Mouse (Mus musculus): ENCODE data around the gene Lce1j. TPM values are rescaled to one million over a fixed set of nuclear protein-coding genes. Genes with fewer than 3 reads are reported as not detected.
"Not testable (repeated sequence)": the region's sequence is repeated elsewhere in the genome, so short reads cannot be mapped to it uniquely, and the experiment has no call there.

The Lce1j gene
- not detected for total RNA-seq (2021)

DNA sequence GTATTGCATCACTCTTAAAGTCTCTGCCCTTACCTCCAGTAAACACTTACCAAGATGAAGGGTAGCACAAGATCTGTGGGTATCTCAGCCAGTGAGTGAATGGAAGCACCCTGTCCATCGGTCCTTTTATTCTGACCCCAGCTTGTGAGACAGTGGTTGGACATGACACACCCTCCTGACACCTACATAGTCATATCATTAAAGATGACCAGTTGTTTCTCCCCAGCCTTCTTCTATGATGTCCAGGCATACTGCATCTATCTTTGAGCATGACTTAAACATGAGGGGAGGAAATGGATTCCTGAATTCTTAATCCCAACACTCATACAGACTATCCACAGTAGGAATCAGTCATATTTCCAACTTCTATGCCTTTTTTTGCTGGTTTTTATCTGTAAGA lies at the start of gene Lce1j:
Gene Lce1j (minus strand): TSS at position 101 of the 400 bp plus-strand sequence.
- no peak for DNase-seq
- intact Hi-C loops (cut with DNase I), result no loop called here

GRCm38 (mm10) chr3:92827108-92827507 lies 36.8 kb upstream of the Lce1j start, which contains the start of gene Kprp:
Gene Kprp (minus strand): TSS chr3:92827247.
- intact Hi-C loops (cut with DNase I), result no loop called here

DNA sequence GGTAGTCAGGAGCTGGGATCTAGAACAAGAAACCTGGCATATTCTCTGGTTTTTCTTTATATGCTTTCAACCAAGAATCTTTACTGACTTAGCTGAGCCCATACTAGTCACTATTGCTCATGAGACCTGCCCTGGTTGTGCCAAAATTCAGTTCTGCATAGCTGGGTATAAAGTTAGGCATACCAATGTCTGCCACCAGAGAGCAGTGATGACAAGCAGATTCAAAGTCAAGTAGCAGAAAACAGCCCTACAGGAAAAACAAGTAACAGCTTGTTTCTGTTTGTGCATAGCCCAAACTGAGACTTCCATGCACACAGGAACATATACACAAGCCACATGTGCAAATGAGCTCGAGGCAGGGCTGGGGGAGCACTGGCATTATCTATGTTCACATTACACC lies 35.5 kb upstream of the Lce1j start:
- intact Hi-C loops (cut with DNase I), result no loop called here
- no peak for DNase-seq

More at GRCm38 (mm10) chr3:92827108-92827507, 36.8 kb upstream of the Lce1j start, which contains the start of gene Kprp:
- DNase-seq, result no peak

- intact Hi-C loops (cut with DNase I); DNase-seq: not testable (repeated sequence)
Observed at GRCm38 (mm10) chr3:92816036-92816435, 25.7 kb upstream of the Lce1j start.

DNA sequence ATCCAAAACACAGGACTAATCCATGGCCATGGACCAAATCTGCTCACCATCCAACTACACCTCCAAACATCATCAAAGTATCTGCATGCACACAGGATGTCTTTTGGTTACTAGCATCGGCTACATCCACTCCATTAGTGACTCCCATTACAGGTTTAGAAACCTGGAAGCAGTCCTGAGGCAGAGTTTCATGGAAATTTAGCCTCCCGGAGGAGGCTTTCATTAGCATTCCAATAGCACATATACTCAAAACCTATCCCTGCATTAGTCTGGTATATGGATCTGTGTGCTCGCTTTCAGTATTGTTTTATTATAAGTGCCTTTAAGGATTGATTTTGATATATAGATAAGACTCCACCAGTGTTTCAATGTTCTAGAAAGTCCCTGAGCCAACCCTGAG lies 25.3 kb upstream of the Lce1j start:
- intact Hi-C loops (cut with DNase I), result no loop called here
- no peak for DNase-seq

GRCm38 (mm10) chr3:92807791-92808190 lies 17.5 kb upstream of the Lce1j start, which contains the start of gene Lce1k:
Gene Lce1k (minus strand): TSS chr3:92807891.
- intact Hi-C loops (cut with DNase I), result no loop called here
- no peak for DNase-seq

GRCm38 (mm10) chr3:92778799-92779198 lies 11.5 kb downstream of the Lce1j start, which contains the start of gene Lce1i:
Gene Lce1i (minus strand): TSS chr3:92778899.
- intact Hi-C loops (cut with DNase I), result no loop called here
- no peak for DNase-seq

GRCm38 (mm10) chr3:92771573-92771972 lies 18.7 kb downstream of the Lce1j start:
- DNase-seq, result no peak
- intact Hi-C loops (cut with DNase I), result no loop called here

- DNase-seq, result no peak
- intact Hi-C loops (cut with DNase I), result no loop called here
Observed at GRCm38 (mm10) chr3:92764965-92765364, 25.3 kb downstream of the Lce1j start, which contains the start of gene Lce1h. Gene Lce1h (minus strand): TSS chr3:92765065.

- no peak for DNase-seq
- intact Hi-C loops (cut with DNase I), result no loop called here
Observed at GRCm38 (mm10) chr3:92753197-92753596, 37.1 kb downstream of the Lce1j start.

- intact Hi-C loops (cut with DNase I), result no loop called here
- no peak for DNase-seq
Observed at GRCm38 (mm10) chr3:92752238-92752637, 38.1 kb downstream of the Lce1j start, which contains the start of gene Lce1g. Gene Lce1g (minus strand): TSS chr3:92752338.

- no peak for DNase-seq
- intact Hi-C loops (cut with DNase I), result no loop called here
Observed at GRCm38 (mm10) chr3:92738996-92739395, 51.3 kb downstream of the Lce1j start, which contains the start of gene Gm38119. Gene Gm38119 (minus strand): TSS chr3:92739096.

Other genes with a start within 250 kb of the Lce1j start
- not detected for gene Ivl, start 216.8 kb downstream of the Lce1j start, total RNA-seq (2021)
- gene Smcp, start 201.5 kb downstream of the Lce1j start, total RNA-seq (2021), result not detected
- not detected for gene 2210017I01Rik, start 183.0 kb downstream of the Lce1j start, total RNA-seq (2021)
- not detected for gene Lce6a, start 168.9 kb downstream of the Lce1j start, total RNA-seq (2021)
- not detected for gene Lce1a1, start 142.2 kb downstream of the Lce1j start, total RNA-seq (2021)
- gene Lce1b, start 133.6 kb downstream of the Lce1j start, total RNA-seq (2021), result not detected
- gene Lce1a2, start 120.2 kb downstream of the Lce1j start, total RNA-seq (2021), result not detected
- not detected for gene Lce1c, start 111.3 kb downstream of the Lce1j start, total RNA-seq (2021)
- not detected for gene Lce1d, start 103.3 kb downstream of the Lce1j start, total RNA-seq (2021)
- gene Lce1e, start 81.4 kb downstream of the Lce1j start, total RNA-seq (2021), result not detected
- not detected for gene Lce1f, start 70.2 kb downstream of the Lce1j start, total RNA-seq (2021)
- gene Gm38119, start 51.4 kb downstream of the Lce1j start, total RNA-seq (2021), result not detected
- gene Lce1g, start 38.2 kb downstream of the Lce1j start, total RNA-seq (2021), result not detected
- gene Lce1h, start 25.4 kb downstream of the Lce1j start, total RNA-seq (2021), result not detected
- not detected for gene Lce1i, start 11.6 kb downstream of the Lce1j start, total RNA-seq (2021)
- not detected for gene Lce1k, start 17.4 kb upstream of the Lce1j start, total RNA-seq (2021)
- not detected for gene Kprp, start 36.7 kb upstream of the Lce1j start, total RNA-seq (2021)
- not detected for gene Lce1l, start 60.8 kb upstream of the Lce1j start, total RNA-seq (2021)
- gene 2310050C09Rik, start 79.7 kb upstream of the Lce1j start, total RNA-seq (2021), result not detected
- not detected for gene Lce3a, start 135.7 kb upstream of the Lce1j start, total RNA-seq (2021)
- gene Lce3b, start 142.5 kb upstream of the Lce1j start, total RNA-seq (2021), result not detected
- gene Lce3c, start 154.0 kb upstream of the Lce1j start, total RNA-seq (2021), result not detected
- not detected for gene Lce3d, start 166.9 kb upstream of the Lce1j start, total RNA-seq (2021)
- gene Lce3e, start 176.5 kb upstream of the Lce1j start, total RNA-seq (2021), result not detected
- not detected for gene Lce3f, start 201.7 kb upstream of the Lce1j start, total RNA-seq (2021)
- not detected for gene Crct1, start 225.2 kb upstream of the Lce1j start, total RNA-seq (2021)
- gene Lce1m, start 228.5 kb upstream of the Lce1j start, total RNA-seq (2021), result not detected

All from left cerebral cortex, postnatal 4 days (tissue).